Mouse (Mus musculus) midbrain, embryonic 11.5 days (tissue): ENCODE measurements at regions not wholly inside any gene's neighbourhood (a gene's known extent, or its start where the extent isn't known, plus 50 kb on each side); places are given as distances from the start of the nearest gene placed in this dataset.

Experiments used
- ATAC-seq: fragments of 200-750 bp; cut with Nextera tagmentation; 2 replicates; pipeline ENCODE4 v1.8.0; 2017; ENCODE audit warnings: moderate TSS enrichment, moderate library complexity; ENCODE audit not compliant: low FRiP score
- DNase-seq: peaks from one replicate; pipeline ENCODE4 v3.0.0; 2015; ENCODE audit warnings: low spot score; ENCODE audit errors: missing footprints
- H3K27ac ChIP-seq: fragments of 300-500 bp; sonication (generic); 2 replicates; pipeline ENCODE4 v1.5.1; 2014; ENCODE audit warnings: low read depth, low read length
- H3K27me3 ChIP-seq: fragments of 300-500 bp; sonication (generic); 2 replicates; pipeline ENCODE4 v1.6.1; 2014; ENCODE audit warnings: mild to moderate bottlenecking, low read length, moderate library complexity, mixed read lengths; ENCODE audit not compliant: control insufficient read depth, insufficient read depth
- H3K36me3 ChIP-seq: fragments of 300-500 bp; sonication (generic); 2 replicates; pipeline ENCODE4 v1.6.1; 2014; ENCODE audit warnings: mild to moderate bottlenecking, low read length, moderate library complexity, mixed read lengths; ENCODE audit not compliant: control insufficient read depth, insufficient read depth
- H3K4me1 ChIP-seq: fragments of 300-500 bp; sonication (generic); 2 replicates; pipeline ENCODE4 v1.6.1; 2014; ENCODE audit warnings: low read length; ENCODE audit not compliant: control insufficient read depth, insufficient read depth
- H3K4me2 ChIP-seq: fragments of 300-500 bp; sonication (generic); 2 replicates; pipeline ENCODE4 v1.6.1; 2014; ENCODE audit warnings: mild to moderate bottlenecking, moderate library complexity
- H3K4me3 ChIP-seq: fragments of 300-500 bp; sonication (generic); 2 replicates; pipeline ENCODE4 v1.5.1; 2014; ENCODE audit warnings: low read depth, low read length
- H3K9ac ChIP-seq: fragments of 300-500 bp; sonication (generic); 2 replicates; pipeline ENCODE4 v1.6.1; 2014; ENCODE audit warnings: low read length
- H3K9me3 ChIP-seq: fragments of 300-500 bp; sonication (generic); 2 replicates; pipeline ENCODE4 v1.6.1; 2016; ENCODE audit warnings: low read length; ENCODE audit not compliant: control insufficient read depth
- WGBS: fragments of 180-500 bp; shearing (Covaris S2); extraction: QIAGEN DNeasy Blood & Tissue Kit; methylation state at CpG from one replicate; pipeline ENCODE4 v1.1.7; 2014; 5-methylcytosine and 5-hydroxymethylcytosine counted together

DNA sequence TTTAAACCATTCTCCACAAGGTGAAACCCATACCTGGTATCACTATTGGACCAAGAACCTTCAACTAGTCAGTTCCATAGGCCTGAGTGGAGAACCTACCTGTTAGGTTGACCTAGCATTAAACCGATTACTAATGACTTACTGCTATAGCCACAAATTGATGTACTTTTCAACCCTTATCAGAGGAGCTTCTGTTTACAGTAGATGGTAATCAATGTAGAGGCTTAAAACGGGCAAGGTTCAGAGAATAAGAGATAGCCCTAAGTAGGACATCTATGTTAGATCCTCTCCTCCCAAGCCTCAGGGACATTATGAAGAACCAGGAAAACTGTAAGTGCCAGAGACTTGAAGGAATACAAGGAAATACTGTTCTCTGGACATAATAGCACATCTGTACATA lies 108.1 kb upstream of the Pik3r1 start:
- DNase-seq (no peak), ATAC-seq (no peak)
- Histone ChIP-seq H3K4me2 (no peak overlapping the region), H3K27me3 (no peaks in the 10 kb centered on the region), H3K9ac (no peak overlapping the region), H3K36me3 (no peaks in the 10 kb centered on the region), H3K4me3 (no peak overlapping the region), H3K27ac (no peak overlapping the region), H3K9me3 (no peaks in the 10 kb centered on the region), H3K4me1 (no peaks in the 10 kb centered on the region)
- 91% methylated on average over 2 of the region's 2 CpGs for WGBS

DNA sequence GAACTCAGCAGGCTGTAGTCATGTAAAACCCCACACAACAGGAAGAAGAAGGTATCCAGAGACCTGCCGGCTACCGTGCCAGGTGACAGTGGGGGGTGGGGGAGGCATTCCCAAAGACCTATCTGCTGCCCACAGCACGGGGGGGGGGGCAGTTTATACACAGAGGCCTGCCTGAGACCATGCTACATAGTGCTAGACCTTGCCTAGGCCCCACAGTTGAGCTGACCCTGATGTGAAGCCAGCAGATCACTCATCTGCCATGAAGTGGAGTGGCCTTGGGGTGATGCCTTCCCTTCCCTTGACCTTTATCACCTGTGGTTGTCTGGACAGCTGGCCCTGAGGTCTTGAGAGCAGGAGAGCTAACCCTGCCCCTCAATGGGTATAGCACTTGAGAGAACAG lies 108.6 kb upstream of the Pik3r1 start:
- no peak overlapping the region for H3K27ac ChIP-seq
- no peaks in the 10 kb centered on the region for H3K27me3 ChIP-seq
- H3K9me3 ChIP-seq: no peaks in the 10 kb centered on the region
- DNase-seq: no peak
- H3K4me3 ChIP-seq: no peak overlapping the region
- no peaks in the 10 kb centered on the region for H3K4me1 ChIP-seq
- no peak for ATAC-seq
- WGBS: 79% methylated on average over 3 of the region's 3 CpGs
- no peak overlapping the region for H3K4me2 ChIP-seq
- no peaks in the 10 kb centered on the region for H3K36me3 ChIP-seq
- no peak overlapping the region for H3K9ac ChIP-seq

DNA sequence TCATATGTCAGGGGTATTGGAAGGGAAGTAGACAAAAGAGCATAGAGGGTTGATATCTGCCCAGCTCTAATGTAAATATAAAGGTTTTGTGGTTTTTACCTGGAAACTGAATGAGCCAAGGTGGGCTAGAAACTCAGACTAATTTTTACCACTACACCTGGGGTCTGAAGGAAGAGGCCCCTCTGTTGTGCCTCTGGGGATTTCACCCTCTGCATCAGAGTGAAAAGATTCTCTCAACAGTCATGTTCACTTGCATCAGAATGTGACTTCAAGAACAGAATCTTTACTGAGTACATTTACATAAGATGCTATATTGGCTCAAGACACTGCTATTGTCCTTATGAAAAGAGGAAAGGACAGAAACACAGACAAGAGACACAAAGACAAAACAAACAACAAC lies 110.2 kb upstream of the Pik3r1 start:
- Histone ChIP-seq H3K4me3 (no peak overlapping the region), H3K36me3 (no peaks in the 10 kb centered on the region), H3K4me2 (no peak overlapping the region), H3K9ac (no peak overlapping the region), H3K27me3 (no peaks in the 10 kb centered on the region), H3K4me1 (no peaks in the 10 kb centered on the region), H3K9me3 (no peaks in the 10 kb centered on the region), H3K27ac (no peak overlapping the region)
- DNase-seq: no peak
- ATAC-seq: no peak

DNA sequence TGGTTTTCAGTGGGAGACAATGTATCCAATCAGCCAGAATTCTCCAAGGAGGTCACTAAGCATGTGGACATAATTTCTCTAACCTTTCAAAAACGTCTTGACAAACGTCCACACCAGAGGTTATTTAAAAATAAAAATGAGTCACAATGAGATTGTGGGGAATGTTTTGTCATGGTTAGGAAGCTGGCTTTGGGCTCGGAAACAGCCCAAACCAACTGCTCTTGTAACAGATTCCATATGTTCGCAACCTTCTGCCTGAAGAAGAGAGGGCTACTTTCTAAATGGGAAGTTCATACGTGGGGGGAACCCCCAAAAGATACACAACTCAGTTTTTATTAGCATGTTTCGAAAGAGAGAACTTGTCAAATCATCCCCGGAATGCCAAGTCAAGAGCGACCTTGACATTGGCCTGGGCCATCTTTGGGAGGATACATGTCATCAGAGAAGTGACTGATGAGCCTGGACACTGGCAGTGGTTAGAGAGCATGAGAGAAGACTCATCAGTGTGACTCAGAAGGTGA lies 111.6 kb upstream of the Pik3r1 start:
- WGBS: 85% methylated on average over 8 of the region's 8 CpGs

DNA sequence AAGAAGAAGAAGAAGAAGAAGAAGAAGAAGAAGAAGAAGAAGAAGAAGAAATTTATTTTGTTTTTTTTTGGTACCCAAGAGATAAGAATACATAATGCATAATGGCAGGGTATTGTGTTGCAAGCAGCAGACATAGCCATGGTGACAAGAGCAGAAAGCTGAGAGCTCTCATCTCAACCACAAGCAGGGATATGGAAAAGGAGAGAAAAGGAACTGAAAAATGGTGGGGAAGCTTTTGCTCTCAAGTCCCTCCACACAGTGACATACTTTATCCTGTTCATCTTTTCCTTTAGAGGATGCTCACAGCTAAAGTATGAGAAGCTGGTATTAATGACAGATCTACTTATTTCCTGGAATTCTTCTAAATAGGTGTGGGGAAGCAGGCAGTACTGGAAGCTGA lies 115.2 kb upstream of the Pik3r1 start:
- H3K27ac ChIP-seq: no peak overlapping the region
- H3K4me2 ChIP-seq: no peak overlapping the region
- H3K27me3 ChIP-seq: no peaks in the 10 kb centered on the region

More for the DNA sequence above, 111.6 kb upstream of the Pik3r1 start:
- no peaks in the 10 kb centered on the region for H3K9me3 ChIP-seq
- H3K4me1 ChIP-seq: no peaks in the 10 kb centered on the region
- no peak overlapping the region for H3K4me2 ChIP-seq
- ATAC-seq: no peak
- no peaks in the 10 kb centered on the region for H3K27me3 ChIP-seq
- H3K9ac ChIP-seq: no peak overlapping the region
- H3K36me3 ChIP-seq: no peaks in the 10 kb centered on the region
- no peak for DNase-seq
- H3K4me3 ChIP-seq: no peak overlapping the region
- H3K27ac ChIP-seq: no peak overlapping the region

DNA sequence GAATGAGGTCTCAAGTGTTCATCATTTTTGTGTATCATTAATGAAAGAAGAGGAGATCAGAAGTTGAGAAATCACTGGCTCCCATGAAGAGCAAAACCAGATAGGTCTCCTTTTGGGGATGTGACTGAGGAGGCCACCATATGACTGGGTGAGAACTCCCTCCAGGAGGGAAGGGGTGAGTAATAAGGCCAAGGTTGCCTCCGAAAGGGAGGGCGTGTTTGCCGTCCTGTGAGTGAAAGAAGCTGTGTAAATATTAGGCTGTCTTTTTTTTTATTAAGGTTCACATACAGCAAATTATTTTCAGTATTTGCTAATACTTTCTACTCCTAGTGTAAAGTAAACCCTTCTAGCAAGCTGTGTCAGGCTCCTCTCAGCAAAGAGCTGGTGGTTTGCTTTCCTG lies 116.7 kb upstream of the Pik3r1 start:
- Histone ChIP-seq H3K36me3 (no peaks in the 10 kb centered on the region), H3K9me3 (no peaks in the 10 kb centered on the region), H3K4me3 (no peak overlapping the region), H3K9ac (no peak overlapping the region), H3K4me1 (no peaks in the 10 kb centered on the region), H3K27ac (no peak overlapping the region), H3K4me2 (no peak overlapping the region), H3K27me3 (no peaks in the 10 kb centered on the region)
- DNase-seq (no peak), ATAC-seq (no peak)
- 82% methylated on average over 3 of the region's 3 CpGs for WGBS

More for the DNA sequence above, 115.2 kb upstream of the Pik3r1 start:
- ATAC-seq: no peak
- Histone ChIP-seq H3K9me3 (no peaks in the 10 kb centered on the region), H3K4me1 (no peaks in the 10 kb centered on the region), H3K9ac (no peak overlapping the region), H3K36me3 (no peaks in the 10 kb centered on the region), H3K4me3 (no peak overlapping the region)
- DNase-seq: no peak

DNA sequence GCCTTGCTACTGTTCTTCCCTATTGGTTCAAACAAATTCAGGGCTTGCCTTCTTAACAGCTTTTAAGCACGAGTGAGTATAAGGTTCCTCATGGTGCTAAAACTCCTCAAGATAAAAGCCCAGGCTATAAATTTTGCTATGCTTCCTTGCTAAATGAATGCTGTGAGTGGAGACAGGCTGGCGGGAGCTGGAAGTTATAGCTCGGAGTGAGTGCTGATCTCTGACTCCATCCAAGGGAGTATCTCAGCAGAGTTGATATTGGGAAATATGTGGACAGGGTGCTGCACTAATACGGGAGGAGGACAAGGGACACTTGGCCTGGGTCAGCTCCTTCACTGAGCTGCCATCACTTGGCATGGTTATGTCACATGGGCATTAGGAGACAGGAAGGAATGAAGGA lies 123.5 kb upstream of the Pik3r1 start:
- Histone ChIP-seq H3K9ac (no peak overlapping the region), H3K27ac (no peak overlapping the region), H3K36me3 (no peaks in the 10 kb centered on the region), H3K4me3 (no peak overlapping the region), H3K4me1 (no peaks in the 10 kb centered on the region), H3K4me2 (no peak overlapping the region), H3K27me3 (no peaks in the 10 kb centered on the region), H3K9me3 (no peaks in the 10 kb centered on the region)
- ATAC-seq: no peak
- DNase-seq: no peak
- WGBS: 91% methylated on average over 4 of the region's 4 CpGs

DNA sequence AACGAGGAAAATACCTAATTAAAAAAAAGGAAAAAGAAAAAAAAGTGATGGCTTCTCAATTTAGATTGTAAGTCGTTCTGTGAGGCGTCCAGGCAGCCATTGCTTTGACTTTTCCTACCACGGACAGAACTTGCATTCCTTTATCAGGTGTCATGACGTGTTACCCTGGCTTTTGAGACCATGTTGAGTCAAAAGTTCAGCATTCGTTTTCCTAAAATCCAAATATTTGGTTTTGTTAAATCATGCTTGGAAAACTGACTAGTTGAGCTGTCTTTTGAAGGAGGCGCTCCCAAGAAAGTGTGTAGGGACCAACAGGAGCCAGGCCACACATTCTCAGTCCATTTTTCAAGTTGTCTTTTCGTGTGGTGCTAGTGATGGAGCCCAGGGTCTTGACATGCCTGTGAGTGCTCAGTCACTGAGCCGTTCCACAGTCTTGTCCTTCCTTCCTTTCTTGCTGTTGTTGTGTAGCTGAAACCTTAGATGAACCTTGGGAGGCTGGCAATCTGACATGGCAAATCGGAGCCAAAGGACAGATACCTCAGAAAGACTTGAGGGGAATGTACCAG lies 125.1 kb upstream of the Pik3r1 start:
- DNase-seq (no peak), ATAC-seq (no peak)
- H3K27ac ChIP-seq: no peak overlapping the region
- H3K9ac ChIP-seq: no peak overlapping the region
- H3K4me2 ChIP-seq: no peak overlapping the region
- H3K4me3 ChIP-seq: no peak overlapping the region
- H3K9me3 ChIP-seq: no peaks in the 10 kb centered on the region
- no peaks in the 10 kb centered on the region for H3K36me3 ChIP-seq
- WGBS: 85% methylated on average over 10 of the region's 10 CpGs
- H3K27me3 ChIP-seq: no peaks in the 10 kb centered on the region
- H3K4me1 ChIP-seq: no peaks in the 10 kb centered on the region

DNA sequence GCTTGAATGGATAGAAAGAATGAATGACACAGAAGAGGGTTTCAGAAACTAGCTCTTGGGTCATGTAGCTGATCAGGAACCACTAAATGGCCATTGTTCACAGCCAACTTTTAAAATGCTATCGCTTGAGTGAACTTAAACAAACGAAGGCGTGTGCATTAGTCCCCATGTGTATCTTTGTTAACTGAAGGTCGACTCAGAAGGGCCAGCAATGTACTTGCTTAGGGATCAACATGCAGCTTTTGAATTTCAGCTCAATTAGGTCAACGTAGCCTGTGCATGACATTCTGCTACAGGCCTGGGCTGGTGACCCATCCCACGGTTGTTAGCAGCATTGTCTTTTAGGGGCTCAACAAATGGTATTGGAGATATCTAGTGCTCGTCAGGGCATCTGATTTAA lies 127.1 kb upstream of the Pik3r1 start:
- H3K27ac ChIP-seq: no peak overlapping the region
- no peak overlapping the region for H3K4me3 ChIP-seq
- H3K27me3 ChIP-seq: no peaks in the 10 kb centered on the region
- no peak for DNase-seq
- 71% methylated on average over 7 of the region's 7 CpGs for WGBS
- H3K9ac ChIP-seq: no peak overlapping the region
- no peak for ATAC-seq
- no peak overlapping the region for H3K4me2 ChIP-seq
- no peaks in the 10 kb centered on the region for H3K9me3 ChIP-seq
- no peaks in the 10 kb centered on the region for H3K4me1 ChIP-seq
- no peaks in the 10 kb centered on the region for H3K36me3 ChIP-seq

DNA sequence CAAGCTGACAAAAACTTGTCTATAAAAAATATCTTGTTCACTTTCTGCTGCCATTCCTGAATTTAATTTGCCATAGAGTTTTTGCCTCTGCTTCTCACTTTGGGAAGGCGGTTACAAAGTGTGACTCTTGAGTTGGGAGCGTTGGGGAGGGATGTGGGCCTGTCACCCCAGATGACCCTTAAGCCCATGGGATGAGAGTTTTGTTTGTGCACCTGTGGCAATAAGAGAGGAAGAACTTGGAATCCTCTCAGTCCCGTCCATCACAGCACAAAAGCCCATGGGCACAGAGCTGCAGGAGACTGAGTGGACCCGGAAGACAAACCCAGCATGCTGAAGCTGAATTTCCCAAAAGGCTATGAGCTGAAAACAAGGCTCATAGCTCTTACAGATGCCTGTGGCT lies 127.7 kb upstream of the Pik3r1 start:
- H3K9me3 ChIP-seq: no peaks in the 10 kb centered on the region
- H3K36me3 ChIP-seq: no peaks in the 10 kb centered on the region
- DNase-seq: no peak
- no peaks in the 10 kb centered on the region for H3K27me3 ChIP-seq
- no peak overlapping the region for H3K4me3 ChIP-seq
- no peak overlapping the region for H3K9ac ChIP-seq
- H3K27ac ChIP-seq: no peak overlapping the region
- H3K4me1 ChIP-seq: no peaks in the 10 kb centered on the region
- no peak for ATAC-seq
- 63% methylated on average over 4 of the region's 4 CpGs for WGBS
- no peak overlapping the region for H3K4me2 ChIP-seq
